Mouse (Mus musculus) erythroblast, adult 5-6 weeks (primary cell): ENCODE data around the gene Srsf2. TPM values are rescaled to one million over a fixed set of nuclear protein-coding genes. Genes with fewer than 3 reads are reported as not detected.
A peak's percentile ranks its signal among the peaks of the same experiment; 100 is the strongest.
"Not testable (repeated sequence)": the region's sequence is repeated elsewhere in the genome, so short reads cannot be mapped to it uniquely, and the experiment has no call there.

Experiments used
- ATAC-seq: replicated peaks from 2 replicates; pipeline ENCODE4 v1.8.0; 2016; ENCODE audit warnings: moderate number of reproducible peaks, mild to moderate bottlenecking, moderate TSS enrichment, inconsistent platforms; ENCODE audit not compliant: poor library complexity, low FRiP score, severe bottlenecking
- total RNA-seq, 2 experiments: library from RNA; stranded (forward) in 1 of 2; stranded (reverse) in 1 of 2; fragments of 150-400 nt in 1 of 2; fragments of 200-764, 138-1000 nt in 1 of 2; gene quantifications; 2 replicates each; pipeline versions ENCODE4 v1.2.3 to v1.2.4; 2015 to 2017; ENCODE audit warnings: low replicate concordance in 2 of 2

The Srsf2 gene
- total RNA-seq, 2 experiments from 2014 or later = 120 to 417 TPM

DNA sequence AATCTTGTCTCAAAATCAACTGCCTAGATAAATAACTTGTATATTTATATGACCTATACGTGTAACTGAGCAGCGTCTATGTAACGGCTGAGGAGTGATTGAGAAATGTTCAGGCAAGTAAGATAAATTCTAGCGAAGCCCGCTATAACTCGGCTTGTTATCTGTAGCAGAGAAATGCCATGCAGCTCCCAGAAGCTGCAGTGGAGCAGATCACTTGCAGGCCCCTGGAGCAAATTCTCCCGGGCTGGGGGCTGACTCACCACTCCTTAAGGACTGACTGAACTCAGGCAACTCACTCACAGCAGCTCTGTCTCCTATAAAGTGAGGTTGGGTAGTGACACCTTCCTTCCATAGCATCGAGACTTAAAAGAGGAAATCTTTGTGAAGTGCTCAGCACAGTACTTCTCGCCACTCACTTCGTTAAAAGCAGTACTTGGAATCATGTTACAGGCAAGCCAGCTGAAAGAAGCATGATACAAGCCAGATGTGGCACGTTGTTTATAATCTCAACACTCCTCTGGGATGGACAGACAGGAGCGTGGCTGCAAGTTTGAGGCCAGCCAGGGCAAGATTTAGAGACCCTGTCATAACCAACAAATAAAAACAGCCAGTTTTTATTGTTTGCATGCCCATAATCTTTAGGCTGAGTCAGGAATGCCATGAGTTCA lies 4.4 kb upstream of the Srsf2 start:
- ATAC-seq = no peak

- no peak for ATAC-seq
Observed at GRCm38 (mm10) chr11:116854279-116854678, 1.4 kb upstream of the Srsf2 start.

DNA sequence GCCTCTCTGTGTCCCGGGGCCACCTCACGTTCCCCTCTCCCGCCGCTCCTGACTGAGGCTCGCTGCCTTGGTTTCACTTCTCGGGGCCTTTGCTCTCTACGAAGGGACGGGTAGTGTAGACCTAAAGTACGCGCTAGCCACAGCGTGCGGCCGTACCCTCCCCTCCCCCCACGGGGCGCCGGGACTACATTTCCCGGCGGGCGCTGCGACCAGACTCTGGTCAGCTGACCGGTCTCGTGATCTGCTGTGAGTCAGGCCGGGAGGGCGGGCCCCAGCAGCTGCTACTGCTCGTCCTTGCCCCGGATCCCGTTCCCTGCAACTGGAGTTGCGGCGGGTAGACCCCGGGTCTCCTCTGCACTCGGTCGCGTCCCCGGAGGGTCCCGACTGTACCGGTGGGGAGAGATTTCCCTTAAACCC lies 626 bp upstream of the Srsf2 start:
- peak; percentile 87 for ATAC-seq

GRCm38 (mm10) chr11:116852291-116852890 lies 503 bp downstream of the Srsf2 start, which contains the start of gene Mfsd11:
TSS of gene Mfsd11 (plus strand) at chr11:116852440.
- ATAC-seq = peak; percentile 12

DNA sequence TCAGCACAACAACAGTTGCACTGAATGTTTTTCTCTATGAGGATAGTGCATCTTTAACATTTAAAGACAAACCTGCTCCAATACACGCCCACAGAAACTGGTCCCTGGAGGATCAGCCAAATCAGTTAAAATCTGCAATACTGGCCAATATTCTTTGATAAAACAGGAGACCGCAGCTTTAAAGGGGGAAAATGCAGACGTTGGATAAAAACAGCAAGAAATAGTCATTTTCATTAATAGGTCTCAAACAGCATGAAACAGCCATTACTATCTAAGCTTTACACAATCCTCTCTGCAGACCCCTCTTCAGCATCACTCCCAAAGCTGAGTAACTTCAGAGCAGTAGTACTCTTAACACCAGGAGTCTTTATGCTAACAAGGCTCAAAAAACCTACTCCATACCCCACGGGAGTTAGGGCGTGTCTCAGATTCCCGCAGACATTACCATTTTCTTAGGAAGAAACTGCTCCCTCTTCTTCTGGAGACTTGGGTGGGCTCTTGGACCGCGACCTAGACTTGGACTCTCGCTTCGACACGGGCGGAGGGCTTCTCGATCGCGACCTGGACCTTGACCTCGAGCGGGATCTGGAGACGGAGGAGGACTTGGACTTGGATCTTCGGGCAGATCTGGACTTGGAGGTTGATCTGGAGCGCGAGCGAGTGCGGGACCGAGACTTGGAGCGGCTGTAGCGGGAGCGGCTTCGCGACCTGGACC lies 1.2 kb downstream of the Srsf2 start:
- no peak for ATAC-seq

GRCm38 (mm10) chr11:116850833-116851477 lies 1.9 kb downstream of the Srsf2 start:
- ATAC-seq = no peak

- no peak for ATAC-seq
Observed at GRCm38 (mm10) chr11:116850085-116850484, 2.8 kb downstream of the Srsf2 start.

GRCm38 (mm10) chr11:116849587-116849986 lies 3.3 kb downstream of the Srsf2 start:
- no peak for ATAC-seq

- not testable (repeated sequence) for ATAC-seq
Observed at GRCm38 (mm10) chr11:116848877-116849178, 4.1 kb downstream of the Srsf2 start.

GRCm38 (mm10) chr11:116848086-116848876 lies 4.6 kb downstream of the Srsf2 start:
- no peak for ATAC-seq

DNA sequence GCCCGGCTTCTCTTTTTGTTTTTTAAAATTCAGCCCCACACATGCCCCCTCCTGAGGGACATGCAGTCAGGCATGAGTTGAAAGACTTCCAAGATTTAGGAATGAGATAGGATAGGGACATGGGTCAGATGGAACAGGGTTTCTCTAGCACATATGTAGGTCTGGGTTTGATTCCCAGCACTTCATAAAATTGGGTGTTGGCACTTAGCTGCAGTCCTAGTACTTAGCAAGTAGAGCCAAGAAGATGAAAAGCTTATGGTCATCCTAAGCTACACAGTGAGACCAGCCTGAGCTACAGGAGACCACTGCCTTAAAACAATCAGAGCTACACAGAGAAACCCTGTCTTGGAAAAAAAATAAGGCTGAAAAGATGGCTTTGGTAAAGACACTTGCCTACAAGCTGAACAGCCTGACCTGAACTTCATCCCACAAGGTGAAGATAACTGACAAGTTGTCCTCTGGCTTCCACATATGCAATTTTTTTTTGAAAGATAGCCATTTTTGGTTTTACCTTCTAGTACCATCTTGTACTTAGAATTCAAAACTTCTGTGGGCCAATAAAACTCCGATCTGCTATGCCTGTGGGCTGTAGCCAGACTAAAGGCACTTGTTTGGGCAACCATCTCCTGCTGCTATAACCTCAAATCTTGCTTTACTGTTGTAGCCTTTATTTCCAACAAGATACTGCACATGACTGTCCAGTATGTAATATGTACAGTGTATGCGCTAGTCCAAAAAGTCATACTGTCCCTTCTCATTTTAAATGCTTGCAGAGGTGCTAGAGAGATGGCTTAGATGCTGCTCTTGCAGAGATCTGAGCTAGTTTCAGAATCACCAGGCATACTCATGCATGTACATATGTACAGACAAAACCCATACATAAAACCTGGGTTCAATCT lies 5.5 kb downstream of the Srsf2 start:
- ATAC-seq = no peak

GRCm38 (mm10) chr11:116846593-116847181 lies 6.2 kb downstream of the Srsf2 start:
- no peak for ATAC-seq

DNA sequence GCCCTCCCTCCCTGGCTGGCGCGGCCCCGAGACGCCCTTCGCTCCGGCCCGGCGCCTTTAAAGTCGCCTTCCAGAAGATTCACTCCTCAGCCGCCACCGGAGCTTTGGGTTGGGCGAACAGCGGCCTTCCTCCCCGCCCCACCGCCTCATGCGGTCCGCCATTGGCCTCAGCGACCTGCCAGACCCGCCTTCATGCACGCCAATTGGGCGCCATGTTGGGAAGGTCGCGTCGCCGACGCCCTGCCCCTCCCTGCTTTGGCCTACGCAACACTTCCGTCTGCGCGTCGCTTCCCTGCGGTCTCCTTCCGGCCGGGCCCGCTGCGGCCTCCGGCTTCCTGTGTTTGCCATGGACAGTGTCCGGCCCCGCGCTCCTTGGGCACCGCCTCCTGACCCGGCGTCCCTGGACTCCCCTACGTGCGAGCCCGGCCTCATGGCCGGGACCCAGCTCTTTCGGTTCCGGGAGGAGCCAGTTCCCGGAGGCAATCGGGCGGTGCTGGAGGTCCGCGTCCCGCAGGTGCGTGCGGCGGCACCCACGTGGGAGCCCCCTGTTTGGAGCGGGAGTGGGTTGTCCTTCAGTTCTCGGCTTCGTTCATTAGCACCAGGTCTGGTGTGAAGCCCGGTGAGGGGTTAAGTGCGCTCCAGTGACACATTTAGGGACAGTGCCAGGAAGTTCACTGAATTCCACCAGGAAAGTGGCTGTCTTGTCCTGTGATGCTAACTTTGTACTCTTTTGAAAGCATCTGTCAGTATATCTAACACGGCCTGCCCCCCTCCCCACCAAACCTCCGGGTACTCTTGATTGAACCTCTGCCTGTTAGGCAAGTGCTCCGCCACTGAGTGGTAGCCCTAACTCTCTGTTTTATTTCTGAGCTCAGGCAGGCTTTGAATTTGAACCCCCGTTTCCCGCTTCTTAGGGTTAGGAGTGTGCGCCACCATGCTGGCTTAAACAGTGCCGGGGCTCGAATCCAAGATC lies 9.3 kb downstream of the Srsf2 start, which contains the start of the genes Mettl23 and Jmjd6:
Mettl23 (plus strand) TSS at position 18 of the 973 bp plus-strand sequence.
Jmjd6 (minus strand) TSS at position 189 of the 973 bp plus-strand sequence.
- ATAC-seq = peak; percentile 96

- peak; percentile 55 for ATAC-seq
Observed at GRCm38 (mm10) chr11:116842531-116843260, 10.2 kb downstream of the Srsf2 start.

DNA sequence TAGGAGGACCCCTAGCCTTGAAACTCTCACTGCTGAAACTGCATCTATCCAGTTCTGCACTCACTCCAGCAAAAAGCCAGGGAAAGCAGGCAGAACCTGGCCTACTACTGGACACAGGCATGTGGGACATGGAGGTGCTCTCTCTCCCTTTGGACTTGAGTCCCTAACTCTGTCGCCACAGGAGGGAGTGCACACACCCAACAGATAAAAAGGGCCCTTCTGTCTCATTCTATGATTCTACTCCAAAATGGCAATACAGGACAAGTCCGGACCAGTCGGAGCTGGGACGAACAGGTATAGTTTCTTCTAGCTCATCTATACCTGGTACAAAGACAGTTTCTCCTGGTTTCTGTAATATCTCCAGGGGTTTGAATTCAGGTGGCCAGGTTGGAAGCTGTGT lies 12.1 kb downstream of the Srsf2 start:
- ATAC-seq = no peak

GRCm38 (mm10) chr11:116839601-116840000 lies 13.3 kb downstream of the Srsf2 start:
- ATAC-seq = no peak

DNA sequence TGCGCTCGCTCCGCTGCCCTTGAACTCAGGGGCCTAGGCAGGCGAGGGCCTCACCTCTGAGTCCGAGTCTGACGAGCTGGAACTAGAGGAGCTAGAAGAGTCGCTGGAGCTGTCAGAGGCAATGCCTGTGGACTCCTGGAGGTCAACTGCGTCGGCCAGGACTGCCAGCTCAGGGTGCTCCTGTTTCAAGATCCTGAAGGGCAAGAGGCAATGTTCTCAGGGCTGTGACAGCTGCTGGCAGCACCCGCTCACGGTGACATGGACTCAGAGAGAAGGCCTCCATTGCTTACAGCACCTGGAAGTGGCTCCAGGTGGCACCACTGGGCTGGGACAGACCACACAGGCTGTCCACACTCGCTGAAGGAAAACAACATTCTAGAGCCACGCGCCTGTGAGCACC lies 14.0 kb downstream of the Srsf2 start:
- ATAC-seq = no peak
